Mouse (Mus musculus) E14TG2a.4 (cell line): Measurements from ENCODE around the gene Cyb5d1.

ENCODE experiments used
- H3K27me3 ChIP-seq: 2 replicates; pipeline ENCODE4 v1.6.1; 2014; ENCODE audit warnings: low read length, control low read depth; ENCODE audit not compliant: insufficient read depth
- H3K36me3 ChIP-seq: 2 replicates; pipeline ENCODE4 v1.6.1; 2014; ENCODE audit warnings: low read length, control low read depth; ENCODE audit not compliant: insufficient read depth
- H3K4me1 ChIP-seq: replicated peaks from 2 replicates; pipeline ENCODE4 v1.6.1; 2014; ENCODE audit warnings: low read depth, low read length, control low read depth
- H3K4me3 ChIP-seq: replicated peaks from 2 replicates; pipeline ENCODE4 v1.5.1; 2014; ENCODE audit warnings: mild to moderate bottlenecking, low read length
- H3K9me3 ChIP-seq: 2 replicates; pipeline ENCODE4 v1.6.1; 2014; ENCODE audit warnings: low read length, control low read depth
- CTCF ChIP-seq: conservative IDR thresholded peaks from 2 replicates; pipeline ENCODE4 v1.5.1; 2014; ENCODE audit warnings: low read length
- NANOG ChIP-seq: IDR thresholded peaks from 2 replicates; pipeline ENCODE4 v1.6.1; 2014; ENCODE audit warnings: borderline replicate concordance, low read length, mixed read lengths
- POU5F1 ChIP-seq: IDR thresholded peaks from 2 replicates; pipeline ENCODE4 v1.6.1; 2014; ENCODE audit warnings: low read length, borderline replicate concordance

Gene Cyb5d1

GRCm38 (mm10) chr11:69413221-69414181 is 18.1 kb upstream of the Cyb5d1 start, which contains the start of gene Kdm6b:
Gene Kdm6b (minus strand): TSS chr11:69413675.
- H3K9me3 ChIP-seq: no peaks in the 10 kb centered on the region
- peaks cover 11% of the 10 kb centered on the region for H3K36me3 ChIP-seq
- H3K4me3 ChIP-seq: peak within 1 kb of the TSS; percentile 88
- TF ChIP-seq NANOG: no peak
- no peak for TF ChIP-seq CTCF
- no peak for TF ChIP-seq POU5F1
- H3K4me1 ChIP-seq: peaks cover 71% of the 10 kb centered on the region
- peaks cover 8% of the 10 kb centered on the region for H3K27me3 ChIP-seq

DNA sequence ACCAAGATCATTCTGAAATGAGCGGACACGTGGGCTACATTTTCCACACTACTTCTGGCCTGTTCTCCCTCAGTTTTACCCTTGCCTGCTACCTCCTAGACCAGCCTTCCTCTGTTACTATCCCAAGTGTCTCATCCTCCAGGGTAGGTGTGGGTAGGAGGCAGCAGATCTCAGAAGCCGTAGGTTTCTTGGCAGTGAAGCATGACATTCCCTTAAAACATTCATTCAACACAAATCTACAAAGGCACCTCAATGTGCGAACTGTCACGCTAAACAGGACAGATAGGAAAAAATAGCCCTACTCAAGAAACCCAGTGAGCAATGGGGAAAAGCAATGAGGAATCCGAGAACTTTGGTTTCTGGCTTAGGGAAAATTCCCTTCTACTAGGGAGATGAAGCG is 17.1 kb upstream of the Cyb5d1 start:
- H3K36me3 ChIP-seq: peaks cover 18% of the 10 kb centered on the region

DNA sequence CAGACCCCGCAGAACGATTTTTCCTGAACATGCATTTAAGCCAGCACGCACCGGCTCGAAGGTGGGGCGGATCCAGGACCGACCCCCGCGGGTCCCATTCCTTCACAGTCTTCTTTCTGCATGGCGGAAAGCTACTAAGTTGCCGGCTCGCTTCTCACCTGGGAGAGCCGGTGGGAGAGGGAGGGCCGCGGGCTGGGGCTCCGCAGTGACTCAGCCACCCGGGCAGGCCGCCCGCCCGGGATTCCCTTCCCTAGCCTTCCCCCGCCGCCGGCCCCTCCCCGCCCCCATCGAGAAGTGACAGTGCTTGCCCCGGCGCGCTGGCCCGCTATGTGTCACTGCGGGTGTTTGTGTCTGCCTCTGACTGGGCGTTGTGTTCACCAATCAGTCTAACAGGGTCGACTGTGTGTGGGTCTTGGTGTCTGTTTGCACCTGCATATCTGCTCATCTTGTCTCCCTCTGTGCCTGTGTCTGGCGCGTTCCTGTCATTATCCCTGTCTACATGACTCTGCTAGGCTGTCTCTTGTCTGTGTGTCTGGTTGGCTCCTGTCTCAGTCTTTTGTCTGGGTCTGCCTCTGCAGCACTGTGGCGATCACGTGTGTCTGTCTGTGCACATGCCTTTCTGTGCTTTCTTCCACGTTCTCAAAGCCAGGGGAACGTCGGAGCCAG is 16.2 kb upstream of the Cyb5d1 start:
- Histone ChIP-seq H3K4me3 (peak overlapping the region; percentile 88), H3K27me3 (peaks cover 8% of the 10 kb centered on the region), H3K36me3 (peaks cover 26% of the 10 kb centered on the region), H3K9me3 (no peaks in the 10 kb centered on the region), H3K4me1 (peaks cover 75% of the 10 kb centered on the region)
- no peak for TF ChIP-seq POU5F1
- TF ChIP-seq CTCF: no peak
- no peak for TF ChIP-seq NANOG

More for the DNA sequence above, 17.1 kb upstream of the Cyb5d1 start:
- Histone ChIP-seq H3K4me1 (peaks cover 72% of the 10 kb centered on the region), H3K9me3 (no peaks in the 10 kb centered on the region), H3K27me3 (peaks cover 8% of the 10 kb centered on the region), H3K4me3 (peak overlapping the region; percentile 88)
- TF ChIP-seq NANOG (no peak), CTCF (no peak), POU5F1 (no peak)

DNA sequence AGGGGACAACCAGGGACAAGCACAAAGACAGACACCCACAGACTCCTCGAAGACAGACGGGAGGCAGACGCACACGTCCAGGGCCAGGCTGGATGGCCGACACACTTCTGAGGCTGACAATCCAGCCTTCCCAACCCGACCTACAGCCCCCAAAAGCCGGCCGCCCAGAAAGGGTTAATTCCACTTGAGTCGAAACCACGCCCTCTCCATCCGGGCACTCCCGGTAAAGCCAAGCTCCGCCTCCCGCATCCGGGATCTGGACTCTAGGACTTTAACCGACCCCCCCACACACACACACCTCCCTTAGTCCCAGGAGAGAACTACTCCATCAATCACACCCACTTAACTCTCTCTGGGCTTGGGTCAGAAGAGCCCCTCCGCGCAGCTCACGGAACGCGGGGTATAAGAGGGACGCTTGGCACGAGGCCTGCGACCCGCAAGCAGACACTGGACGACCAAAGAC is 15.7 kb upstream of the Cyb5d1 start:
- Histone ChIP-seq H3K4me3 (peak overlapping the region; percentile 88), H3K9me3 (no peaks in the 10 kb centered on the region), H3K36me3 (peaks cover 31% of the 10 kb centered on the region), H3K4me1 (peaks cover 76% of the 10 kb centered on the region), H3K27me3 (peaks cover 8% of the 10 kb centered on the region)
- no peak for TF ChIP-seq CTCF
- no peak for TF ChIP-seq NANOG

- H3K4me1 ChIP-seq: peaks cover 80% of the 10 kb centered on the region
- H3K36me3 ChIP-seq: peaks cover 37% of the 10 kb centered on the region
- peaks cover 8% of the 10 kb centered on the region for H3K27me3 ChIP-seq
- no peak for TF ChIP-seq CTCF
- TF ChIP-seq POU5F1: no peak
- TF ChIP-seq NANOG: no peak
- H3K4me3 ChIP-seq: peak overlapping the region; percentile 88
- H3K9me3 ChIP-seq: no peaks in the 10 kb centered on the region
Measured at GRCm38 (mm10) chr11:69410310-69411072, 15.1 kb upstream of the Cyb5d1 start.

DNA sequence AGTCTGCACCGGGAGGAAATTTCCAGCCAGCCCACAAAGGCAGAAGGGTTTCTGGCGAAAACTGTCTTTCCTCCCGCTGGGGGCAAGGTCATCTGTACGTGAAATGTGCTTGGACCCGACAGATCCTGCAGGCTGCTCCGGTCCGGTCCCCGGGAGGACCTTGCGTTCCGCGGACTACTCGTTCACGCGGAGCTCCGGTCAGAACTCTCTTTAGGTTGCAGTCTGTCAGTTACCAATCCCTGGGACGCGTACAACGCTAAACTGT is 14.5 kb upstream of the Cyb5d1 start:
- TF ChIP-seq POU5F1 (no peak), CTCF (no peak), NANOG (no peak)
- peak overlapping the region; percentile 88 for H3K4me3 ChIP-seq

GRCm38 (mm10) chr11:69409378-69410044 is 14.1 kb upstream of the Cyb5d1 start:
- Histone ChIP-seq H3K4me3 (peak overlapping the region; percentile 88), H3K9me3 (no peaks in the 10 kb centered on the region)

More for the DNA sequence above, 14.5 kb upstream of the Cyb5d1 start:
- peaks cover 42% of the 10 kb centered on the region for H3K36me3 ChIP-seq
- peaks cover 8% of the 10 kb centered on the region for H3K27me3 ChIP-seq
- peaks cover 80% of the 10 kb centered on the region for H3K4me1 ChIP-seq
- no peaks in the 10 kb centered on the region for H3K9me3 ChIP-seq

More at GRCm38 (mm10) chr11:69409378-69410044, 14.1 kb upstream of the Cyb5d1 start:
- Histone ChIP-seq H3K4me1 (peaks cover 80% of the 10 kb centered on the region), H3K36me3 (peaks cover 47% of the 10 kb centered on the region), H3K27me3 (peaks cover 10% of the 10 kb centered on the region)
- TF ChIP-seq POU5F1: no peak
- TF ChIP-seq NANOG: no peak
- TF ChIP-seq CTCF: no peak
